Mouse (Mus musculus): ENCODE results near the gene Neurl1a. TPM values are rescaled to one million over a fixed set of nuclear protein-coding genes. Genes with fewer than 3 reads are reported as not detected.

Neurl1a gene
- total and polyA plus RNA-seq, 3 experiments, result 0.03 TPM; not detected in 2

DNA sequence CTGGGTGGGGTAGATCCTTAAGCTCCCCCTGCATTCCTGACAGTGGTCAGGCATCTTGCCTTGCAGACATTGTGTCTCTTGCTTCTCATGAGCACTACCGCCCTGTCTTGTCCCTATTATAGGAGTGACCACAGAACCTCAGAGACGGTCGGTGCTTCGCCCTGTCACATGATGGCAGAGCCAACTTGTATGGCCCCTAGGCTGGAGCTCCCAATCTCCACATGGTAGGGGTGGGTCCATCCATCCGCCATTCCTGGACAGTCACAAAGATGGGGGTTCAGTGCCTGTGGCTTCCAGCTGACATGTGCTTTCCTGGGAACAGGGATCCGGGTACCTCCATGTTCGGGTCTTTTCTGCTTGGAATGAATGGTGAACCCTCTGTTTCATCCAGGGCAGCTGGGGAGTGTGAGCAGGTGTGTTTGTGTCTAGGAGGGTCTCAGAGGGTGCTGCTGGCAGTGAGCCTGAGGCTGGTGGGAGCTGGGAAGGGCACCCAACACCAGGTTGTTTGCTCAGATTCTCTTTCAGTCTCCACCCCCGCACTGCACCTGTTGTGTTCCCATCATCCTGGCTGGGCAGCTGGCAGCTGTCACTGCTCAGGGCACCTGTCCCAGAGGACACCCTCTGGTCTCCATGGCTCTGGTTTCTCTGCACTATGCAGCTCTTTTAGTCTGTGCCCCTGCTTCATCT, 43.7 kb downstream of the Neurl1a start:
- H3K9ac ChIP-seq (ENCODE audit: control insufficient read depth, low read depth, low read length, poor library complexity, severe bottlenecking), result no peak overlapping the region
- TF ChIP-seq ETS1 (IDR thresholded peaks at IDR 0.05; ENCODE audit: low read depth, low read length) (no peak), UBTF (IDR thresholded peaks at IDR 0.05; ENCODE audit: borderline replicate concordance, insufficient read depth, low read depth, low read length) (no peak), MAFK (IDR thresholded peaks at IDR 0.05; ENCODE audit: borderline replicate concordance, low read depth, low read length) (no peak), GATA1 (IDR thresholded peaks at IDR 0.05; ENCODE audit: low read depth, low read length) (no peak), CHD2 (IDR thresholded peaks at IDR 0.05; ENCODE audit: low read length) (no peak), JUND (IDR thresholded peaks at IDR 0.05; ENCODE audit: low read depth, low read length) (no peak), CTCF (IDR thresholded peaks at IDR 0.05 in 2 of 3, conservative IDR thresholded peaks at IDR 0.05 in 1 of 3; ENCODE audit: control insufficient read depth in 1 of 3, insufficient read depth in 1 of 3, low read depth in 2 of 3, low read length in 3 of 3, poor library complexity in 1 of 3, severe bottlenecking in 1 of 3) (no peak), SIN3A (IDR thresholded peaks at IDR 0.05; ENCODE audit: low read length) (no peak), SMC3 (IDR thresholded peaks at IDR 0.05; ENCODE audit: low read depth, low read length) (no peak), BHLHE40 (IDR thresholded peaks at IDR 0.05; ENCODE audit: borderline replicate concordance, low read depth, low read length) (no peak), MXI1 (IDR thresholded peaks at IDR 0.05; ENCODE audit: low read depth, low read length) (no peak), RCOR1 (IDR thresholded peaks at IDR 0.05; ENCODE audit: low read depth, low read length) (no peak), NRF1 (IDR thresholded peaks at IDR 0.05; ENCODE audit: insufficient read depth, low read depth, low read length, poor library complexity, severe bottlenecking) (no peak), KAT2A (conservative IDR thresholded peaks at IDR 0.05; ENCODE audit: low read depth, low read length) (no peak)
- no peak overlapping the region for H3K27ac ChIP-seq (ENCODE audit: control insufficient read depth, low read depth, low read length)
- H3K36me3 ChIP-seq (ENCODE audit: control insufficient read depth in 1 of 2, insufficient read depth in 2 of 2, low read length in 2 of 2), result no peaks in the 10 kb centered on the region
- H3K27me3 ChIP-seq (ENCODE audit: control insufficient read depth in 1 of 2, insufficient read depth in 2 of 2, low read length in 2 of 2), result no peaks in the 10 kb centered on the region
- H3K4me3 ChIP-seq (ENCODE audit: control insufficient read depth in 1 of 2, insufficient read depth in 1 of 2, low read depth in 2 of 2, low read length in 2 of 2), result no peak overlapping the region
- no peaks in the 10 kb centered on the region for H3K9me3 ChIP-seq (replicated peaks; ENCODE audit: insufficient read depth, low read length)
- peaks cover 0 to 9% of the 10 kb centered on the region in 2 experiments; a peak in 2 of 4 replicates for H3K4me1 ChIP-seq (ENCODE audit: control insufficient read depth in 1 of 2, insufficient read depth in 2 of 2, low read length in 2 of 2)
- DNase-seq (ENCODE audit: low read depth, low spot score), result no peak
- H3K79me2 ChIP-seq (ENCODE audit: control insufficient read depth, insufficient read depth, low read length, poor library complexity), result no peaks in the 10 kb centered on the region

DNA sequence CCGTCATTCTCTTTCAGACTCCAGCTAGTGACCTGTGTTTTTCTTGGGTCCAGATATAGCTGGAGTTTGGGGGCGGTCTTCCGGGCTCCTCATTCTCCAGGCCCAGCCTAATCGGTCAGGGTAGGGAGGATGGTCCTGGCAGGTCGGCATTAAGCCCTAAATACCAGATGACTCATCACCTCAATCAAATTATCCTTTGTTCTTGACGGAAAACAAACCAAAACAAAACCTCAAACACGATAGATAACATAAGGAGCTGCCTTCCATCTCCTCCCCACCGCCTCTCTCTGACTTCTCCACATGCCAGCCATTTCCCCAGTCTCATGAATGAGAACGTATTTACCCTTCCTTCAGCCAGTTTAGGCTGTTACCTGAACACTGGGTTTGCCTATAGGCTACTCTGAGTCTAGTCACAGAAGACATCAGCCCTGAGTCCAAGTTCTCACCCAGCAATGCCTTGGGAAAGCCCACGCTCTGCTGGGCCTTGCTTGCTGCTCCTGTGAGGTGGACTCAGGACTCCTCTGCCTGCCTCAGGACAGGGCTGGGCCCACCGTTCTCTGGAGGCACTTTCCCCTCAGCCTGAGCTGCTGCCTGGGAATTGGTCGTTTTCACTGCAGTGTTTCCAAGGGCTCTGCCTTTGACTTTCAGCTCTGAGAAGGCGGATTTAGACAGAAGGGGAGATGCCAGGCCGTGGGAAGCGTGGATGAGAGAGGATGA, 44.4 kb downstream of the Neurl1a start:
- DNase-seq (ENCODE audit: low read depth, low spot score), result no peak
- Histone ChIP-seq H3K36me3 (ENCODE audit: control insufficient read depth in 1 of 2, insufficient read depth in 2 of 2, low read length in 2 of 2) (no peaks in the 10 kb centered on the region), H3K27ac (ENCODE audit: control insufficient read depth, low read depth, low read length) (no peak overlapping the region), H3K27me3 (ENCODE audit: control insufficient read depth in 1 of 2, insufficient read depth in 2 of 2, low read length in 2 of 2) (no peaks in the 10 kb centered on the region), H3K9me3 (replicated peaks; ENCODE audit: insufficient read depth, low read length) (no peaks in the 10 kb centered on the region), H3K79me2 (ENCODE audit: control insufficient read depth, insufficient read depth, low read length, poor library complexity) (no peaks in the 10 kb centered on the region), H3K4me1 (ENCODE audit: control insufficient read depth in 1 of 2, insufficient read depth in 2 of 2, low read length in 2 of 2) (peaks cover 0 to 8% of the 10 kb centered on the region in 2 experiments; a peak in 2 of 4 replicates), H3K4me3 (ENCODE audit: control insufficient read depth in 1 of 2, insufficient read depth in 1 of 2, low read depth in 2 of 2, low read length in 2 of 2) (no peak overlapping the region), H3K9ac (ENCODE audit: control insufficient read depth, low read depth, low read length, poor library complexity, severe bottlenecking) (no peak overlapping the region)
- TF ChIP-seq SMC3 (IDR thresholded peaks at IDR 0.05; ENCODE audit: low read depth, low read length) (no peak), USF2 (IDR thresholded peaks at IDR 0.05; ENCODE audit: borderline replicate concordance in 1 of 2, insufficient read depth in 1 of 2, low read depth in 1 of 2, low read length in 2 of 2) (no peak), KAT2A (conservative IDR thresholded peaks at IDR 0.05; ENCODE audit: low read depth, low read length) (no peak), EP300 (IDR thresholded peaks at IDR 0.05; ENCODE audit: low read depth in 1 of 2, low read length in 2 of 2) (no peak), BHLHE40 (IDR thresholded peaks at IDR 0.05; ENCODE audit: borderline replicate concordance, low read depth, low read length) (no peak), CHD1 (IDR thresholded peaks at IDR 0.05; ENCODE audit: low read depth, low read length) (no peak), UBTF (IDR thresholded peaks at IDR 0.05; ENCODE audit: borderline replicate concordance, insufficient read depth, low read depth, low read length) (no peak), ZMIZ1 (IDR thresholded peaks at IDR 0.05; ENCODE audit: low read depth, low read length) (no peak), MAX (IDR thresholded peaks at IDR 0.05; ENCODE audit: low read length) (no peak), ETS1 (IDR thresholded peaks at IDR 0.05; ENCODE audit: low read depth, low read length) (no peak), NRF1 (IDR thresholded peaks at IDR 0.05; ENCODE audit: insufficient read depth, low read depth, low read length, poor library complexity, severe bottlenecking) (no peak), GABPA (IDR thresholded peaks at IDR 0.05; ENCODE audit: low read depth, low read length) (no peak), ZNF384 (IDR thresholded peaks at IDR 0.05; ENCODE audit: low read depth, low read length) (no peak)

All from MEL (cell line).